Mouse (Mus musculus): ENCODE measurements around the gene Apobec2.
"Not testable (repeated sequence)": the region's sequence is repeated elsewhere in the genome, so short reads cannot be mapped to it uniquely, and the experiment has no call there.

Gene Apobec2

DNA sequence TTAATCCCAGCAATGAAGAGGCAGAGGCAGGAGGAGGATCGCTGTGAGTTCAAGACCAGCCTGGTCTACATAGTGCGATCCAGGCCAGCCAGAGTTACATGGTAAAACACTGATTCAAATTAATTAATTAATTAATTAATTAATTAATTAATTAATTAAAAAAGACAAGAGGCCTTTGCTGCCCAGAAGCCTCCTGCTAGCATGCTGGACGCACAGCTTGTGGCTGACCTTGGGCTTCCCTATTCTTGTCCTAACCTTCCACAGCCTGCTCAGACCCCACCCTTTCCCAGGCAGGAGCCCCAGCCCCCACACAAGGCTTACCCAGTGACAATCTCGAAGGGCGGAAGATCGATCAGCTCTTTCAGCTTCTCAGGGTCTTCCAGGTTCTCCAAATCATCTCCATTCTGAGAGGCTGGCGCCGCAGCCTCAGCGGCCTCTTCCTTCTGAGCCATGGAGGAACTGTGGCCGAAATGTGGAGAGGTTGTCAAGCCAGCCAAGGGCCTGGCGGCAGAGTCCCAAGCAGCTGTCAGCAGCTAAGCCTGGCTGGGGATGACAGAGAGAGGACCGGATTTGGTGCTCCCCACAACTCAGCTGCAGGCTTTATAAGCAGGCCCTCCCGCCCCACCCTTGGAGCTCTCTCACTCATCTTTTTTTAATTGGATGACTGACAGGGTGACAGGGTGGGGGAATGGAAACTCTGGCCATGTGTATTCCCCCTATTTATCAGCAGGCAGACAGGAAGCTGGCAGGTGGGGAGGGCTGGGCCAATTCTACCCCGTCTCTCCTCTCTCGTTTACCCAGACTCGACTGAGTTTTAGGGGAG is at the start of gene Apobec2:
TSS of gene Apobec2 (minus strand) at position 773 of the 823 bp plus-strand sequence.
- no peak for DNase-seq (ENCODE audit: low read depth)

DNA sequence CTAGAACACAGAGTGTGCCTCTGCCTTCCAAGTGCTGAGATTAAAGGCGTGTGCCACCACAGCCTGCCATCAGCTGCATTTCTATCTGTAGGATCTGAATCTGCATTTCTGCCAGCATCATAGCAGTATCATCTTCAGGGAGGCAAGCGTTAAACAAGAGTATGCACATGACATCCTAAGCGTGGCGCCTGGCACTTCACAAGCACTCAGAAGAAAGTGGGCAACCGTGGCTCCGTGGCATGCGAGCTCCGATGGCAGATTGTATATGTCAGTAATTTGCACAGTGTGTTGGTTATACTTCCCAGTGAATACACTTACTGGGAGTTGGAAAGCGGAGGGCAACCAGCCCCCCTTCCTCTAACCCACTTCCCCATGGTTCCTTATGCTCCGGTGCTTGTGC is 47.2 kb upstream of the Apobec2 start:
- DNase-seq (ENCODE audit: low read depth), result no peak

- no peak for DNase-seq (ENCODE audit: low read depth)
Measured at GRCm38 (mm10) chr17:48475444-48475843, 42.7 kb upstream of the Apobec2 start.

GRCm38 (mm10) chr17:48474282-48474681 is 41.6 kb upstream of the Apobec2 start:
- DNase-seq (ENCODE audit: low read depth), result not testable (repeated sequence)

DNA sequence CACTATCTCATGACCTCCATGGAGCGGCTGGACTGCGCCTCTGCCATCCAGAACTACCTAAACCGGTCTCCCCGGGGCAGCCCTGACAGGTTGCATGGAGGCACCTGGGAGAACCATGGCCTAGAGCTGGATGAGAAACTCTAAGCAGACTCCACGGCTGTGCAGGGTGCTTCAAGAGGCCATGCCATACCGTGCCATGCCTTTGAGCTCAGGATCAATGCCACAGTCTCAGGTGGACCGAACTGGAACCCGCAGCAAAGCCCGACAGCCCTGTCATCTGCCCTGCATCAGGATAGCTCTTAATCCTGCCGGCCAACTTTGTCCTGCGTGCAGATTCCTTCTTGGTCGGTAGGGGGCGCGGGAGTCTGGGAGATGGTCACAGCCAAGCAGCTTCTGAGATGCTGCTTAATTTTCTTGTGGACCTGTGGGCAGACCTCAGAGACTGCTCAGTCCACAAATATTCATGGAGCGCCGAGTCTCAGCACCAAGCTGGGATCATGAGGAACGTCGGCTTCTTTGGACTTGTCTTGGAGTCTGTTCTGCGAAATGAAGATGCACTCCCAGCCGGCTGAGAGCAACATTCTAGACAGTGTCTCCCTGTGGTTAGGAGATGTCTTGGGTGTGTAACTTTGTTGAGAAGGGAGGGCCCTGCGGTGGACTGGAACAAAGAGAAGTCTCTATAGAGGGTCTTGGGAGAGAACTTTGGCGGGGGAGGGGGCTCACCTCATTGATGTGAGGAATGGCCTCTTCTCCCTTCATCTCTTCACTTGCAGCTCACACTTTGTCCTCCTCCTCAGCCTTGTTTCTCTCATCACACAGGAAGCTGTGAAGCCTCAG is 34.9 kb upstream of the Apobec2 start:
- peak; percentile 66 for DNase-seq (ENCODE audit: low read depth)

GRCm38 (mm10) chr17:48466769-48467394 is 34.2 kb upstream of the Apobec2 start:
- DNase-seq (ENCODE audit: low read depth), result no peak

GRCm38 (mm10) chr17:48463391-48463790 is 30.7 kb upstream of the Apobec2 start:
- DNase-seq (ENCODE audit: low read depth), result no peak

DNA sequence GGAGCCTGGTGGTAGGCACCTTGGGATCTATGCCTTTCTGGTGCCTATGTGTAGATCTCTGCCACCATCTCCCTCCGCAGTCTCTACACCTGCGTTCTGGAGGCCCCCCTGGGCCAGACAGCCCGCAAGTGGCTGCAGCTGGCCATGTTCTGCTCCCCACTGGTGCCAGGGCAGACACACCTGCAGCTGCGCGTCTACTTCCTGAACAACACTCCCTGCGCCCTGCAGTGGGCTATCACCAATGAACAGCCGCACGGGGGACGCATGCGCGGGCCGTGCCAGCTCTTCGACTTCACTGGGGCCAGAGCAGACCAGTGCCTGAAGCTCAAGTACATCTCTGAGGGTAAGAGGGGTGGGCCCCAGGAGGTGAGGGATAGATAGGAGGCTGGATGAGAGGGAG is 29.4 kb upstream of the Apobec2 start:
- DNase-seq (ENCODE audit: low read depth), result no peak

DNA sequence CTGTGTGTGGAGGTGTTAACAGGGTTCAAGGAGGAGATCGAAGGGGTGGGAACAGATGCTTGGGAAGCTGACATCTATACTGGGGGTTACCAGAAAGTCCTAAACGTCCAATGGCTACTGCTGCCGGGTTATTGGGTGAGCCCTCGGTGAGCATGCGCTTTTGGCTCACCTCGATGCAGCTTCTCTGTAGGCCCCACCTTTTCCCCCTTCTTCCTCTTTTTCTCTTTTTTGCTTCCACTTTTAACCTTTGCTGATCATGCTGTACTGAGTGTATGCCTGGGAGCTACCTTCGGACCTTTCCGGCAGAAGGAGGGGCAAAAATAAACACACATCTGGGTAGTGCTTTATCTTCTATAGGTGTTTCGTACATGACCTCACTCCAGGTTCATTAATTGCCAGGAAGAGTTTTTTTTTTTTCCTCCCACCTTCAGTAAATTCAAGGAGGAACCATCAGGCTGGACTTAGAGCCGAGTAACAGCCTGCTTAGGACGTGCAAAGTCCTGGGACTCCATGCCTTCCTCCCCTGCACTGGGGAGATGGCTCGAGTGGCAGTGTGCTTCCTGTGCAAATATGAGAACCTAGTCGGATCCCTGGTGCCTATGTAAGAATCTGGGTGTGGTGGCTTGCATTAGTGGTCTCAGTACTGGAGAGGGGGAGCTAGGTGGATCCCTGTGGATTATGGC is 25.4 kb upstream of the Apobec2 start:
- no peak for DNase-seq (ENCODE audit: low read depth)

GRCm38 (mm10) chr17:48455955-48456354 is 23.2 kb upstream of the Apobec2 start:
- no peak for DNase-seq (ENCODE audit: low read depth)

DNA sequence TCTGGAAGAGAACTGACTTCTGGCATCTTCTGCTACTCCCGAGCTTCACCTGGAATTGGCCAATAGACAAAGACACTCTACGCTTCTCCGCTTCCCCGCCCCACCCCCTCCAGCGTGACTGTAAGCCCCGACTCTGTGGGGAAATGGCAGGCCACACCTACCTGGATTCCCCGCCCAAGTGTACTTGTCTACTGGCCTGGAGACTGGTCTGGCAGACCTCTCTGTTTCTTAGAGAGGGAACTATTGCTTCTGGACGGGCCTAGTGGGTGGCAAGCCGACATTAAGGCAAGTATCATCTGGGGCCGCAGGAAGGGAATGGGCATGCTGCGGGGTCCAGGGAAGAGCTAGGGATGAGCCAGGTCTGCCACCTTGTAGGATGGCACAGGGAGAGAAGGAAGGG is 22.0 kb upstream of the Apobec2 start, which contains the start of gene Unc5cl:
TSS of gene Unc5cl (plus strand) at position 214 of the 400 bp plus-strand sequence.
- no peak for DNase-seq (ENCODE audit: low read depth)

GRCm38 (mm10) chr17:48454190-48454589 is 21.5 kb upstream of the Apobec2 start:
- no peak for DNase-seq (ENCODE audit: low read depth)

DNA sequence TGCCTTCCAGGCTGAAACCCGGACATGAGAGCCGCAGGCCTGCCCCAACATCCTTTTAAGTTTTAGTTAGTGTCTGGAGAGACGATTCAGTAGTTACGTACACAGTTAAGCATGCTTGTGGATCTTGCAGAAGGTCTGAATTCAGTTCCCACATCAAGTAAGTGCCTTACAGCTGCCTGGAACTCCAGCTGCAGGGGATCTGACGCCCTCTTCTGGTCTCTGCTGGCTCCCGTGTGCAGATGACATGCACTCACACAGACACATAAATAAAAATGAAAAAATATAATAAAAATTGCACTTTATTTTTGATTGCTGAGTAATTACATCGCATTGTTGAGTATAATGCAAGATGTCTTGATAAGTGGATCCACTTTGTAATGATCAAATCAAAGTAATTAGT is 20.8 kb upstream of the Apobec2 start:
- DNase-seq (ENCODE audit: low read depth), result peak; percentile 43

GRCm38 (mm10) chr17:48451753-48452444 is 19.2 kb upstream of the Apobec2 start:
- DNase-seq (ENCODE audit: low read depth), result no peak

DNA sequence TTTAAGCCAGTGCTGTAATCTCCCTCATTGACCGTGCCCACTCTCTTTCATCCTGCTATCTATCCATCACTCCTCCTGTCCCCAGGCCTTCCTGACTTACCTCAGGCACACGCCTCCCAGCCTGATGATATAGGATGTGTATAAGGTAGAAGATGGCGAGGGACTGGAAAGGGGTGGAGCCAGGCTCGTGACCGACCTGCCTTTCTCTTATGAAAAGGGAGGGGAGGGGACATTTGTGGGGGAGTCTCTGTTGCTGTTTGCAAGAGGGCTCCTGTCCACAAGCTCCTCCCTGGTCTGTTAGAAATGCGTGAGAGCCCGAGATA is 18.6 kb upstream of the Apobec2 start, which contains the start of gene Tspo2:
TSS of gene Tspo2 (minus strand) at position 170 of the 323 bp plus-strand sequence.
- DNase-seq (ENCODE audit: low read depth), result no peak

GRCm38 (mm10) chr17:48450666-48451352 is 18.1 kb upstream of the Apobec2 start:
- DNase-seq (ENCODE audit: low read depth), result no peak

- DNase-seq (ENCODE audit: low read depth), result peak; percentile 45
Measured at GRCm38 (mm10) chr17:48447675-48448074, 14.9 kb upstream of the Apobec2 start.

DNA sequence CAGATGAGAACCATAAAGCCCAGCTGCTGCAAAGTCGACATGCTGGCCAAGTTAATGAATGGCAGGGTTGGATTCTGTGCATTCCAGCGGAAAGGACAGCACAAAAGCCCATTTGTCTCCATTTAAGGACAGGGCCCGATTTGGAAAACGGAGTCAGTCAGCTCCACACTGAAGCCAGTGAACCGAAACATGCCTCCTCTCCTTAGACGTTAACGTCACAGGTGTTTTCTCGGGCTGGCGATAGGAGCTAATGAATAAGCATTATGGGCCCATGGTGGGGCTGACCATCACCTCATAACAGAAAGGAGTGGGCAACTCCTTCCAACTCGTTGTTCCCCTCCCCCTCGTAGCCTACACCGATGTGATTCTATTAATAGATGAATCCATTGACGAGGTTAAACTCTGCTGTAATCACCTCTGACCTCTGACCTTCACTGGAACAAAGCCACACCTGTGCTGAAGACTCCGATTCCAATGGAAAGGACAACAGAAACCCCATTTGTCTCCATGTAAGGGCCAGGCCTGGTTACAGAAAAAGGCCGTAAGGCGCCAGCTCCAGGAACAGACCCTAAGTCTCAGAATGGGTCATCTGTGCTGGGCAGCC is 10.9 kb upstream of the Apobec2 start:
- no peak for DNase-seq (ENCODE audit: low read depth)

GRCm38 (mm10) chr17:48442745-48443457 is 10.2 kb upstream of the Apobec2 start:
- peak; percentile 66 for DNase-seq (ENCODE audit: low read depth)
